Mouse (Mus musculus) left cerebral cortex, postnatal 14 days (tissue): ENCODE data around the gene Npepps. TPM values are rescaled to one million over a fixed set of nuclear protein-coding genes. Genes with fewer than 3 reads are reported as not detected.
"Not testable (repeated sequence)": the region's sequence is repeated elsewhere in the genome, so short reads cannot be mapped to it uniquely, and the experiment has no call there.

Experiments used
- DNase-seq, 2 experiments: peaks; one replicate each; pipeline ENCODE4 v3.0.0; 2021 to 2022; ENCODE audit warnings: low spot score in 2 of 2, mixed read lengths in 1 of 2
- intact Hi-C: fragments of 180-260 bp; cut with DNase I; formaldehyde crosslinking; loops from one replicate; pipeline ENCODE4 v1.15.1; 2025
- total RNA-seq, 2 experiments: library from RNA; stranded (reverse); gene quantifications; 2 replicates each; pipeline ENCODE4 v1.2.3; 2021

The Npepps gene
- total RNA-seq, 2 experiments from 2014 or later: 134 to 144 TPM

GRCm38 (mm10) chr11:97272835-97273234 lies 7.6 kb downstream of the Npepps start:
- intact Hi-C loops: no loop called here
- DNase-seq: no peak

- DNase-seq, intact Hi-C loops: not testable (repeated sequence)
These were observed 10.4 kb downstream of the Npepps start for GRCm38 (mm10) chr11:97270004-97270403.

GRCm38 (mm10) chr11:97266544-97266943 lies 13.9 kb downstream of the Npepps start:
- intact Hi-C loops, DNase-seq: not testable (repeated sequence)

GRCm38 (mm10) chr11:97249649-97250048 lies 30.8 kb downstream of the Npepps start:
- intact Hi-C loops, DNase-seq: not testable (repeated sequence)

GRCm38 (mm10) chr11:97246510-97247159 lies 33.8 kb downstream of the Npepps start:
- no peak for DNase-seq
- intact Hi-C loops: no loop called here

- no peak for DNase-seq
- intact Hi-C loops: no loop called here
These were observed 39.1 kb downstream of the Npepps start for GRCm38 (mm10) chr11:97241321-97241720.

- no peak for DNase-seq
- intact Hi-C loops: no loop called here
These were observed 42.5 kb downstream of the Npepps start for GRCm38 (mm10) chr11:97237976-97238375.

GRCm38 (mm10) chr11:97232436-97232835 lies 48.0 kb downstream of the Npepps start:
- intact Hi-C loops: no loop called here
- no peak for DNase-seq

- no peak for DNase-seq
- intact Hi-C loops: no loop called here
These were observed 51.0 kb downstream of the Npepps start for GRCm38 (mm10) chr11:97229396-97229795.

- intact Hi-C loops: no loop called here
- DNase-seq: no peak
These were observed 51.5 kb downstream of the Npepps start for GRCm38 (mm10) chr11:97228985-97229384.

- intact Hi-C loops: no loop called here
- no peak for DNase-seq
These were observed 54.3 kb downstream of the Npepps start for GRCm38 (mm10) chr11:97226131-97226530.

- no peak for DNase-seq
- intact Hi-C loops: no loop called here
These were observed 57.0 kb downstream of the Npepps start for GRCm38 (mm10) chr11:97223485-97223884.

GRCm38 (mm10) chr11:97221611-97222010 lies 58.8 kb downstream of the Npepps start:
- intact Hi-C loops: no loop called here
- no peak for DNase-seq

- peak in 1 of 2 experiments; percentile 35 for DNase-seq
- intact Hi-C loops: no loop called here
These were observed 60.2 kb downstream of the Npepps start for GRCm38 (mm10) chr11:97220211-97220610.

GRCm38 (mm10) chr11:97214411-97214810 lies 66.0 kb downstream of the Npepps start:
- intact Hi-C loops: no loop called here
- no peak for DNase-seq

GRCm38 (mm10) chr11:97210728-97211400 lies 69.6 kb downstream of the Npepps start:
- no peak for DNase-seq
- intact Hi-C loops: no loop called here

- peak; percentile 49 to 73 for DNase-seq
- intact Hi-C loops: no loop called here
These were observed 73.4 kb downstream of the Npepps start for GRCm38 (mm10) chr11:97207011-97207422.

GRCm38 (mm10) chr11:97199519-97199918 lies 80.9 kb downstream of the Npepps start:
- DNase-seq: no peak
- intact Hi-C loops: no loop called here

- peak in 1 of 2 experiments; percentile 44 for DNase-seq
- intact Hi-C loops: no loop called here
These were observed 81.8 kb downstream of the Npepps start for GRCm38 (mm10) chr11:97198601-97199000.

- no peak for DNase-seq
- intact Hi-C loops: no loop called here
These were observed 83.4 kb downstream of the Npepps start for GRCm38 (mm10) chr11:97197021-97197420.

GRCm38 (mm10) chr11:97196541-97196940 lies 83.9 kb downstream of the Npepps start:
- DNase-seq: no peak
- intact Hi-C loops: no loop called here
